Mouse (Mus musculus) olfactory bulb, adult 2 months (tissue): ENCODE data around the gene Isg20l2. TPM values are rescaled to one million over a fixed set of nuclear protein-coding genes. Genes with fewer than 3 reads are reported as not detected.
"Not testable (repeated sequence)": the region's sequence is repeated elsewhere in the genome, so short reads cannot be mapped to it uniquely, and the experiment has no call there.

Experiments
- H3K27ac ChIP-seq: fragments of 200-500 bp; 2 replicates; pipeline ENCODE4 v1.5.1; 2012; ENCODE audit warnings: low read depth, low read length; ENCODE audit not compliant: insufficient read depth
- H3K4me1 ChIP-seq: fragments of 200-500 bp; 2 replicates; pipeline ENCODE4 v1.6.1; 2012; ENCODE audit warnings: low read length; ENCODE audit not compliant: control insufficient read depth, insufficient read depth
- H3K4me3 ChIP-seq: fragments of 200-500 bp; 2 replicates; pipeline ENCODE4 v1.5.1; 2012; ENCODE audit warnings: mild to moderate bottlenecking, low read depth, low read length, moderate library complexity; ENCODE audit not compliant: insufficient read depth
- CTCF ChIP-seq: fragments of 200-500 bp; IDR thresholded peaks from 2 replicates; pipeline ENCODE4 v1.5.1; 2012; ENCODE audit warnings: low read depth, mild to moderate bottlenecking, low read length, moderate library complexity; ENCODE audit not compliant: insufficient read depth
- POLR2A ChIP-seq: fragments of 200-500 bp; IDR thresholded peaks from 2 replicates; pipeline ENCODE4 v1.6.1; 2012; ENCODE audit warnings: mild to moderate bottlenecking, low read depth, low read length, moderate library complexity; ENCODE audit not compliant: insufficient read depth
- WGBS: fragments of 180-500 bp; shearing (Covaris S2); methylation state at CpG from one replicate; pipeline ENCODE4 v1.1.7; 2018; 5-methylcytosine and 5-hydroxymethylcytosine counted together
- polyA plus RNA-seq: library from polyadenylated mRNA; stranded (reverse); fragments of >200 nt; gene quantifications from 2 replicates; pipeline ENCODE4 v1.2.4, GENCODE M21; 2012; ENCODE audit warnings: low replicate concordance; ENCODE audit not compliant: missing spikeins, insufficient read depth, insufficient read length

Gene Isg20l2
- polyA plus RNA-seq, 1 experiment: not detected

- no peak for TF ChIP-seq CTCF
- no peak for TF ChIP-seq POLR2A
- H3K27ac ChIP-seq: no peak overlapping the region
- no peaks in the 10 kb centered on the region for H3K4me1 ChIP-seq
- WGBS: 75% methylated on average over 3 of the region's 3 CpGs
- H3K4me3 ChIP-seq: no peak overlapping the region
Observed at GRCm38 (mm10) chr3:87893367-87893905, 36.7 kb upstream of the Isg20l2 start.

GRCm38 (mm10) chr3:87899266-87899665 lies 30.8 kb upstream of the Isg20l2 start:
- Histone ChIP-seq H3K27ac (no peak overlapping the region), H3K4me1 (no peaks in the 10 kb centered on the region), H3K4me3 (no peak overlapping the region)
- TF ChIP-seq CTCF (no peak), POLR2A (no peak)
- 70% methylated on average over 3 of the region's 3 CpGs for WGBS

- 69% methylated on average over 3 of the region's 3 CpGs for WGBS
- Histone ChIP-seq H3K4me1 (no peaks in the 10 kb centered on the region), H3K27ac (no peak overlapping the region), H3K4me3 (no peak overlapping the region)
- TF ChIP-seq POLR2A: no peak
- TF ChIP-seq CTCF: no peak
Observed at GRCm38 (mm10) chr3:87899776-87900175, 30.3 kb upstream of the Isg20l2 start.

- H3K4me3 ChIP-seq: no peak overlapping the region
- no peak overlapping the region for H3K27ac ChIP-seq
- 74% methylated on average over 1 of the region's 1 CpGs for WGBS
- H3K4me1 ChIP-seq: no peaks in the 10 kb centered on the region
- TF ChIP-seq POLR2A: no peak
- TF ChIP-seq CTCF: no peak
Observed at GRCm38 (mm10) chr3:87901036-87901624, 29.0 kb upstream of the Isg20l2 start.

GRCm38 (mm10) chr3:87901959-87902358 lies 28.2 kb upstream of the Isg20l2 start:
- WGBS: 81% methylated on average over 6 of the region's 6 CpGs
- H3K4me3 ChIP-seq, H3K27ac ChIP-seq, H3K4me1 ChIP-seq: not testable (repeated sequence)

GRCm38 (mm10) chr3:87903821-87904220 lies 26.3 kb upstream of the Isg20l2 start:
- H3K27ac ChIP-seq: no peak overlapping the region
- TF ChIP-seq POLR2A (no peak), CTCF (no peak)
- H3K4me3 ChIP-seq: no peak overlapping the region
- peaks cover 6% of the 10 kb centered on the region for H3K4me1 ChIP-seq
- 49% methylated on average over 5 of the region's 5 CpGs for WGBS

- H3K27ac ChIP-seq: peak within 1 kb of the TSS; percentile 89
- TF ChIP-seq POLR2A: peak; percentile 32; the same call in 1 of the 2 replicates
- no peak for TF ChIP-seq CTCF
- WGBS: under 1% methylated on average over 57 of the region's 57 CpGs
- H3K4me1 ChIP-seq: peaks cover 20% of the 10 kb centered on the region
- peak within 1 kb of the TSS; percentile 99 for H3K4me3 ChIP-seq
Observed at GRCm38 (mm10) chr3:87905880-87906485, 24.1 kb upstream of the Isg20l2 start, which contains the start of gene Hdgf. Gene Hdgf (plus strand): TSS chr3:87906321.

GRCm38 (mm10) chr3:87906601-87906980 lies 23.5 kb upstream of the Isg20l2 start:
- H3K27ac ChIP-seq: peak overlapping the region; percentile 89
- TF ChIP-seq POLR2A: no peak
- no peak for TF ChIP-seq CTCF
- H3K4me3 ChIP-seq: peak overlapping the region; percentile 99
- WGBS: 1% methylated on average over 46 of the region's 47 CpGs
- H3K4me1 ChIP-seq: peaks cover 23% of the 10 kb centered on the region

- TF ChIP-seq CTCF (no peak), POLR2A (no peak)
- Histone ChIP-seq H3K27ac (peak overlapping the region; percentile 89), H3K4me3 (peak overlapping the region; percentile 99), H3K4me1 (peaks cover 23% of the 10 kb centered on the region)
- WGBS: under 1% methylated on average over 27 of the region's 27 CpGs
Observed at GRCm38 (mm10) chr3:87906981-87907857, 22.9 kb upstream of the Isg20l2 start.
